Mouse (Mus musculus): ENCODE measurements around the gene Nid2.

GRCm38 (mm10) chr14:19719077-19719476 is 32.0 kb upstream of the Nid2 start:
- TF ChIP-seq POLR2A (IDR thresholded peaks at IDR 0.05; ENCODE audit: low read depth, low read length) (no peak), CTCF (IDR thresholded peaks at IDR 0.05; ENCODE audit: extremely low read depth, insufficient read depth, insufficient read length, insufficient replicate concordance) (no peak)

All from spleen, adult 2 months (tissue).